Mouse (Mus musculus) heart, adult 2 months (tissue): ENCODE results near the gene Nhsl1. TPM values are rescaled to one million over a fixed set of nuclear protein-coding genes. Genes with fewer than 3 reads are reported as not detected.

Experiments used
- DNase-seq, 2 experiments: peaks; one replicate each; pipeline ENCODE4 v3.0.0; 2021
- H3K27ac ChIP-seq: fragments of 200-600 bp; 2 replicates; pipeline ENCODE4 v1.8.1; 2022
- H3K27me3 ChIP-seq: fragments of 200-500 bp; 2 replicates; pipeline ENCODE4 v1.6.1; 2012; ENCODE audit warnings: mild to moderate bottlenecking, low read length, inconsistent platforms, mixed read lengths; ENCODE audit not compliant: control insufficient read depth, insufficient read depth
- H3K36me3 ChIP-seq: fragments of 200-500 bp; 2 replicates; pipeline ENCODE4 v1.6.1; 2012; ENCODE audit warnings: low read length, inconsistent platforms; ENCODE audit not compliant: control insufficient read depth, insufficient read depth
- H3K4me1 ChIP-seq: fragments of 200-500 bp; 2 replicates; pipeline ENCODE4 v1.6.1; 2011; ENCODE audit warnings: low read length; ENCODE audit not compliant: control insufficient read depth, insufficient read depth
- H3K4me3 ChIP-seq: fragments of 200-600 bp; 2 replicates; pipeline ENCODE4 v1.8.1; 2022
- H3K79me2 ChIP-seq: fragments of 200-500 bp; replicated peaks from 2 replicates; pipeline ENCODE4 v1.6.1; 2012; ENCODE audit warnings: mild to moderate bottlenecking, inconsistent platforms, low read length, moderate library complexity, mixed read lengths; ENCODE audit not compliant: control insufficient read depth, insufficient read depth
- H3K9ac ChIP-seq: fragments of 200-500 bp; 2 replicates; pipeline ENCODE4 v1.6.1; 2012; ENCODE audit warnings: low read depth, mild to moderate bottlenecking, control low read depth, inconsistent platforms, low read length, mixed read lengths
- CTCF ChIP-seq: fragments of 200-600 bp; IDR thresholded peaks from 2 replicates; pipeline ENCODE4 v1.8.1; 2022; ENCODE audit warnings: antibody characterized with exemption, mild to moderate bottlenecking, moderate library complexity
- EP300 ChIP-seq: fragments of 200-500 bp; IDR thresholded peaks from 2 replicates; pipeline ENCODE4 v1.6.1; 2011; ENCODE audit warnings: low read depth, low read length, control low read depth; ENCODE audit not compliant: insufficient read depth
- POLR2A ChIP-seq: fragments of 200-500 bp; IDR thresholded peaks from 2 replicates; pipeline ENCODE4 v1.6.1; 2011; ENCODE audit warnings: mild to moderate bottlenecking, low read depth, low read length, control low read depth; ENCODE audit not compliant: insufficient read depth
- WGBS: fragments of 180-500 bp; shearing (Covaris S2); methylation state at CpG from one replicate; pipeline ENCODE4 v1.1.7; 2018; 5-methylcytosine and 5-hydroxymethylcytosine counted together
- intact Hi-C: fragments of 180-260 bp; cut with DNase I; formaldehyde crosslinking; loops from one replicate; pipeline ENCODE4 v1.15.1; 2025
- polyA plus RNA-seq: library from polyadenylated mRNA; depleted of rRNA; stranded (reverse); fragments of >200 nt; gene quantifications from 2 replicates; pipeline ENCODE4 v1.2.3, GENCODE M21; 2012
- total RNA-seq, 2 experiments: library from RNA; stranded (reverse); gene quantifications; 2 replicates each; pipeline ENCODE4 v1.2.3; 2021

Nhsl1 gene
- total and polyA plus RNA-seq, 3 experiments: 6.8 to 17.4 (median 15.8) TPM

DNA sequence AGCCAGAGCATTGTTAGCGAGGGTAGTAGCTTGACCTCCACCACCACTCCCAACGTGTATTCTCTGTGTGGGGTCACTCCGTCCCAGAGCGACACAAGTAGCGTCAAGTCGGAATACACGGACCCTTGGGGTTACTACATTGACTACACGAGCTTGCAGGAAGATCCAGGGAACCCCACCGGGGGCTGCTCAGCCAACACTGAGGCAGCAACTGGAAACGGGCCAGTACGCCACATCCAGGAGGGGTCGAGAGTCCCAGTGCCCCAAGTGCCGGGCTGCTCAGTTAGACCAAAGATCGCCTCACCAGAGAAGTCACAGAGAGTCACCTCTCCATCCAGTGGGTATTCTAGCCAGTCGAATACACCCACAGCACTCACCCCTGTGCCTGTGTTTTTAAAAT is 206.5 kb downstream of the Nhsl1 start:
- intact Hi-C loops: no loop called here

DNA sequence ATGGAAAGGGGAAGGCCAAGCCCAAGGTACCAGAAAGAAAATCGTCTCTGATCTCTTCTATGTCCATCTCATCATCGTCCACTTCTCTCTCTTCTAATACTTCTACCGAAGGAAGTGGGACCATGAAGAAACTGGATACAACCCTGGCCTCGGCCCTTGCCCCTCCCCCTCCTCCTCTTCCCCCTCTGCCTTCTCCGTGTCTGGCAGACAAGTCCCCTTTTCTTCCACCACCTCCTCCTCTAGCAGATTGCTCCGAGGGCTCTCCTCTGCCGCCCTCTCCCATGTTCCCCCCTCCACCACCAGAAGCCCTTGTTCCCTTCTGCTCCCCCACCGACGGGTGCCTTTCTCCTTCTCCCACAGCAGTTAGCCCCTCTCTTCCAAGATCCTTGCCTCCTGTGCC is 206.9 kb downstream of the Nhsl1 start:
- Histone ChIP-seq H3K4me3 (no peak overlapping the region), H3K36me3 (no peaks in the 10 kb centered on the region; the same call in 1 of the 2 replicates), H3K27ac (no peak overlapping the region; the same call in 1 of the 2 replicates), H3K9ac (no peak overlapping the region), H3K27me3 (no peaks in the 10 kb centered on the region), H3K79me2 (no peaks in the 10 kb centered on the region), H3K4me1 (no peaks in the 10 kb centered on the region)
- no peak for DNase-seq
- intact Hi-C loops: no loop called here
- TF ChIP-seq EP300 (no peak), POLR2A (no peak), CTCF (no peak)
- WGBS: 61% methylated on average over 9 of the region's 9 CpGs

More for the DNA sequence above, 206.5 kb downstream of the Nhsl1 start:
- 86% methylated on average over 15 of the region's 15 CpGs for WGBS
- Histone ChIP-seq H3K27me3 (no peaks in the 10 kb centered on the region), H3K79me2 (no peaks in the 10 kb centered on the region), H3K9ac (no peak overlapping the region), H3K27ac (no peak overlapping the region), H3K4me1 (no peaks in the 10 kb centered on the region), H3K4me3 (no peak overlapping the region), H3K36me3 (no peaks in the 10 kb centered on the region; the same call in 1 of the 2 replicates)
- no peak for TF ChIP-seq POLR2A
- no peak for TF ChIP-seq EP300
- TF ChIP-seq CTCF: no peak
- DNase-seq: no peak

DNA sequence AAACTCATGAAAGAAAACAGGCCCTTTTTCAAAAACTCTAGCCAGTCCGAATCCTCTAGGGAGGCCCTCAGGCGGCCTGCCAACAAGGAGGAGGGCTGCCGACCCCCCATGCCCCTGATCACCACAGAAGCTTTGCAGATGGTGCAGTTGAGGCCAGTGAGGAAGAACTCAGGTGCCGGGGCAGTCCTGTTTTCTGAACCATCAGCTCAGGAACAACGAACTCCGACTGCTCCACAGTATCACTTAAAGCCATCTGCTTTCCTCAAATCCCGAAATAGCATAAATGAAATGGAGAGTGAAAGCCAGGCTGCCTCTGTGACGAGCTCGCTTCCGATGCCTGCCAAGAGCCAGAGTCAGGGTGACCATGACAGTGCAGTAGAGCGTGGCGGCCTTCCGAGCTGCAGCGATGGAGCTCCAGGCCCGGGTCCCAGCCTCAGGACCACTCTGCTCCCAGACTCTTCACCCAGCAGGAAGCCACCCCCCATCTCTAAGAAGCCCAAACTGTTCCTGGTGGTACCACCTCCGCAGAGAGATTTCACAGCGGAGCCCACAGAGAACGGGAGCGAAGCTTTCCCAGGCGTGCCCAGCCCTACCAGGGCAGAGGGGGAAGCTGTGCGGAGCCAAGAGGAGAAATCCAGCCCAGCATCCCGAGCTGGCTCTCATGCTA is 207.5 kb downstream of the Nhsl1 start:
- H3K4me1 ChIP-seq: no peaks in the 10 kb centered on the region
- no peak overlapping the region; the same call in 1 of the 2 replicates for H3K9ac ChIP-seq
- H3K79me2 ChIP-seq: no peaks in the 10 kb centered on the region
- WGBS: 60% methylated on average over 22 of the region's 22 CpGs
- DNase-seq: peak; percentile 40 to 55
- H3K27me3 ChIP-seq: no peaks in the 10 kb centered on the region
- no peak overlapping the region for H3K4me3 ChIP-seq
- TF ChIP-seq EP300 (no peak), CTCF (no peak), POLR2A (no peak)
- intact Hi-C loops: no loop called here
- no peaks in the 10 kb centered on the region; the same call in 1 of the 2 replicates for H3K36me3 ChIP-seq
- no peak overlapping the region; the same call in 1 of the 2 replicates for H3K27ac ChIP-seq

DNA sequence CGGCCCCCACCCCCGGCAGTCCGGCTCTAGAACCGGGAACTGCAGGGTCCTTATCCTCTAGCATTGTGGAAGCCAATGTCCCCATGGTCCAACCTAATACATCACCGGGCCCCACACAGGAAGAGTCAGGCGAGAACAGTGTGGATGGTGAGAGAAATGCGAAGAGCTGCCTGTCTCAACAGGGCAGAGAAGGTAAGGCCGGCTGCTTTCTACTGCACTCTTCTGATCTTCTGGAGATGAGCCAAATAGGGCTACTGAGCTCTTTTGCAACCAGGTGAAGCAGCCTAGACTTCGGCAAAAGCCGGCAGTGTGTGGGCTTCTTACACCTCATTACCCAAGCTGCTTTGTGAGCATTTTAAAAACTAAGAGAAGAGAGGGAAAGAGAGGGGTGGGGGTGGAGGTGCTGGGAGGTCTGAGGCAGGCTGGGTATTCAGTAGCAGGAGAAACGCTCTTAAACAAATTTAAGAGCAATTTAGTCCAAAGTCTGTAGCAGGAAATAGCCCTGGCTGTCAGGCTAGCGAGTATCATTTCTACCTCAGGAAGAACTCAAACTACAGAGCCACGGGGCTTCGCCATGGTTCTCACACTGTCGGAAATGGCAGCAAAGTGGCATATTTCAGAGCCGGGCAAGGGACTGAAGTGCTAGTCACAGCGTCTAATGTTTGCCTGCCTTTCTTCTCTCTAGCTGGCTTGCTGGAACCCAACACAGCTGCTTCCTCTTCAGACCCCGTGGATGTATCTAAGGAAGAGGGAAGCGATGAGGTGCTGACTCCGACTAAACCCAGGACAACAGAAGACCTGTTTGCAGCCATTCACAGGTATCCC is 208.3 kb downstream of the Nhsl1 start:
- Histone ChIP-seq H3K36me3 (no peaks in the 10 kb centered on the region; the same call in 1 of the 2 replicates), H3K27me3 (no peaks in the 10 kb centered on the region), H3K9ac (no peak overlapping the region), H3K27ac (no peak overlapping the region), H3K79me2 (no peaks in the 10 kb centered on the region), H3K4me3 (no peak overlapping the region), H3K4me1 (no peaks in the 10 kb centered on the region)
- DNase-seq: no peak
- intact Hi-C loops: no loop called here
- 69% methylated on average over 20 of the region's 20 CpGs for WGBS
- TF ChIP-seq POLR2A (no peak), EP300 (no peak), CTCF (no peak)

DNA sequence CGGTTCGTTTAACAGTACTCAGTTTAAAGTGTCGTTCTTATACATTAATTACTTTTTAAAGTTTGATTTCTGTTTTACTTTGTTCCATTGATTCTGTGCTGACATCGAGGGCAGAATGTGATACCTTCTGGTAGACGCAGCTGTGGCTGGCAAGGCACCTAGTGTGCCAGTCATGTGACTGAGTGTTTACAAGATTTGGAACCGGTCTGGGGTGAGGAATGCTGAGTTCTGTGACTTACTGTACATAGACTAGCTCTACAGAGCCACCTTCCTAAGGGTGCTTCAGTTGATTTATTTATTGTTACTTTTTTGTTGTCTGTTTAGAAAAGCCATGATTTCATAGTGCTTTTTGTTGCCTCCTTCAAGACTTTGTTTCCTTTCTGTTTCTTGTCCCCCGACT is 209.0 kb downstream of the Nhsl1 start:
- Histone ChIP-seq H3K79me2 (no peaks in the 10 kb centered on the region), H3K36me3 (no peaks in the 10 kb centered on the region; the same call in 1 of the 2 replicates), H3K9ac (no peak overlapping the region), H3K4me1 (no peaks in the 10 kb centered on the region), H3K27me3 (no peaks in the 10 kb centered on the region), H3K27ac (no peak overlapping the region), H3K4me3 (no peak overlapping the region)
- intact Hi-C loops: loop anchor here (1.0 to 2.0 kb wide), 4 partner anchors 74 to 283 kb away; partner anchors contain the start of gene Nhsl1
- no peak for DNase-seq
- TF ChIP-seq EP300 (no peak), POLR2A (no peak), CTCF (no peak)
- 70% methylated on average over 7 of the region's 7 CpGs for WGBS

DNA sequence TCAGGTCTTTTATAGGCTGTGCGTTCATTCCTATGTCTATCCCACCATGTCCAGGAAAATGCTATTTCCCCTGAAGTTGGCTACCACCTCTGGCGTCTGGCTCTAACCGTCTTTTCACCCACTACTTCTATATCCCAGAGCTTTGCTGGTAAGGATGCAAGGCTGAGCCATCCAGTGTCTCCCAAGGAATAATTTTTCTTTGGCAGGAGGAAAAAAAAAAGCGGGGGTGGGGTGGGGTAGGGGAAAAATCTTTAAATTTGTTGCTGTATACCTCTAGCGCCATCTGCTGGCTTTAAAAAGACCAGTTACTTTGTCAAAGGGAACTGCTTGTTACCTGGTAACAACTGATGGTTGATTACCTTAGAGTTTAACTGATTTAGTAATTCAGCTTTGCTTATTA is 209.7 kb downstream of the Nhsl1 start:
- H3K4me1 ChIP-seq: no peaks in the 10 kb centered on the region
- TF ChIP-seq POLR2A (no peak), EP300 (no peak), CTCF (peak; percentile 94)
- no peak overlapping the region for H3K4me3 ChIP-seq
- H3K27ac ChIP-seq: no peak overlapping the region
- intact Hi-C loops: loop anchor here (1.0 to 2.0 kb wide), 4 partner anchors 75 to 284 kb away; partner anchors contain the start of gene Nhsl1
- 44% methylated on average over 5 of the region's 5 CpGs for WGBS
- H3K27me3 ChIP-seq: no peaks in the 10 kb centered on the region
- no peaks in the 10 kb centered on the region; the same call in 1 of the 2 replicates for H3K36me3 ChIP-seq
- no peak for DNase-seq
- no peak overlapping the region for H3K9ac ChIP-seq
- H3K79me2 ChIP-seq: no peaks in the 10 kb centered on the region
